Mouse (Mus musculus): ENCODE measurements around the gene Ankrd55. TPM values are rescaled to one million over a fixed set of nuclear protein-coding genes. Genes with fewer than 3 reads are reported as not detected.
A peak's percentile ranks its signal among the peaks of the same experiment; 100 is the strongest.

The Ankrd55 gene
- total and polyA plus RNA-seq, 3 experiments, result 1.1 to 2.2 (median 1.1) TPM

DNA sequence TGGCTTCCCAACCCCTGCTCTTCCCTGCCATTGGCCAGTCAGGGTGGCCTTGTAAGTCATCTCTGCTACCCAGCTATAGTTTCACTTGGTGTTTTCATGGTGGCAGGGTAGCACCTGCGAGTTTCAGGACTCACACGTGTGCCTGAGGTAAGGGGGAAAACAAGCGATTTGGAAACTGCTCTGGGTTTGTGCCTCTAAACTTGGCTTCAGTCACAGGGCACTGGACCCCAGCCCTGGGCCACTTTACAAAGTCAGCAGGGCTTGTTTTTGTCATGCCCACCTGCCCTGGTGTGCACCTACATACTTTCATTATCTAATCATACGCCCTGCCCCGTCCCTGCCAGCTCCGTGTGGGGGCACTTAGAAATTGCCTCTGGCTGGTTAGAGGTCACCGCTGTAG lies 61.2 kb downstream of the Ankrd55 start (continued):
- TF ChIP-seq RCOR1 (conservative IDR thresholded peaks at IDR 0.05; ENCODE audit: low read depth, low read length), result no peak; the same call in 1 of the 2 replicates
- TF ChIP-seq USF2 (conservative IDR thresholded peaks at IDR 0.05; ENCODE audit: low read depth, low read length), result no peak
- TF ChIP-seq GABPA (IDR thresholded peaks at IDR 0.05; ENCODE audit: insufficient replicate concordance, low read depth, low read length), result no peak
- peak; percentile 4 for TF ChIP-seq RAD21 (IDR thresholded peaks at IDR 0.05; ENCODE audit: low read depth, low read length)
- no peak for TF ChIP-seq POLR2A (IDR thresholded peaks at IDR 0.05; ENCODE audit: low read depth, low read length)
- peak; percentile 77; the same call in 1 of the 2 replicates for TF ChIP-seq MYC (IDR thresholded peaks at IDR 0.05; ENCODE audit: low read depth, low read length)
- peak; percentile 36; the same call in 1 of the 2 replicates for TF ChIP-seq ZNF384 (IDR thresholded peaks at IDR 0.05; ENCODE audit: low read depth, low read length)
- peak; percentile 49; the same call in 1 of the 2 replicates for TF ChIP-seq JUN (IDR thresholded peaks at IDR 0.05; ENCODE audit: insufficient read depth, low read depth, low read length)

DNA sequence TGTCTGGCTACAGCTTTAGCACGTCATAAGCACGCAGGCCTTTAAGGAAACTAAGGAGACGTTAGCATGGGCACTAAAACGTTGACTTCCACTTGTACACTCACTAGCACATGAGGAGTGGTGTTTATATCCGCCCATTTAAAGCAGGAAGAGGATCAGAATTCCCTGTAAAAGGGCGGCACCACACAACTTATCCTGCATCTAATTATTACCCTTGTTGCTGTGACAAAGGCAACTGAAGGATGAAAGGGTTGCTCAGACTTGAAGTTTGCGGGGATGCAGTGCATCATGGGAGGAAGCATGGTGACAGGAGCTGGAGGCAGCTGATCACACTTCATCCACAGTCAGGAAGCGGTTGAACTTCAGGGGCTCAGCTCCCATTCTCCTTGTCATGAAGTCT lies 63.7 kb downstream of the Ankrd55 start:
- in situ Hi-C loops (cut with MboI; ENCODE audit: low pct_ligation_motif_present, low pct_unique_long_range_greater_than_20kb, low sequenced_read_pairs), result no loop called here
- no peak for TF ChIP-seq EP300 (IDR thresholded peaks at IDR 0.05; ENCODE audit: low read length)
- no peak for TF ChIP-seq SMC3 (IDR thresholded peaks at IDR 0.05; ENCODE audit: low read depth, low read length)
- no peak for TF ChIP-seq MAZ (IDR thresholded peaks at IDR 0.05; ENCODE audit: low read depth, low read length)
- TF ChIP-seq JUN (IDR thresholded peaks at IDR 0.05; ENCODE audit: insufficient read depth, low read depth, low read length), result no peak
- no peak for TF ChIP-seq BHLHE40 (IDR thresholded peaks at IDR 0.05; ENCODE audit: low read depth, low read length)
- no peak for TF ChIP-seq CHD2 (IDR thresholded peaks at IDR 0.05; ENCODE audit: low read length)
- TF ChIP-seq JUND (conservative IDR thresholded peaks at IDR 0.05; ENCODE audit: low read depth, low read length), result no peak
- no peak for TF ChIP-seq ZNF384 (IDR thresholded peaks at IDR 0.05; ENCODE audit: low read depth, low read length)
- TF ChIP-seq MAX (IDR thresholded peaks at IDR 0.05; ENCODE audit: low read length), result no peak
- TF ChIP-seq NRF1 (IDR thresholded peaks at IDR 0.05; ENCODE audit: low read depth, low read length), result no peak
- H3K9me3 ChIP-seq (replicated peaks; ENCODE audit: low read length), result peaks cover 26% of the 10 kb centered on the region
- no peaks in the 10 kb centered on the region for H3K27me3 ChIP-seq (replicated peaks)
- H3K4me3 ChIP-seq (replicated peaks in 1 of 3; ENCODE audit: low read depth in 2 of 3, low read length in 2 of 3, poor library complexity in 1 of 3), result no peak overlapping the region
- no peaks in the 10 kb centered on the region for H3K79me2 ChIP-seq (replicated peaks; ENCODE audit: control insufficient read depth, extremely low read depth, insufficient read depth, poor library complexity, severe bottlenecking)
- dilution Hi-C loops (cut with MboI; ENCODE audit: extremely low pct_ligation_motif_present, extremely low pct_unique_long_range_greater_than_20kb, low sequenced_read_pairs), result no loop called here
- no peak overlapping the region for H3K4me2 ChIP-seq (ENCODE audit: insufficient read depth, low read depth, poor library complexity, severe bottlenecking)
- H3K4me1 ChIP-seq (ENCODE audit: control insufficient read depth in 1 of 2, insufficient read depth in 2 of 2), result peaks cover 25 to 83% of the 10 kb centered on the region in 2 experiments
- no peak overlapping the region for H3K27ac ChIP-seq (ENCODE audit: insufficient read depth, low read depth)
- H3K9ac ChIP-seq (ENCODE audit: insufficient read depth, low read depth), result no peak overlapping the region
- peaks cover 0 to 5% of the 10 kb centered on the region in 2 experiments for H3K36me3 ChIP-seq (replicated peaks in 1 of 2; ENCODE audit: control insufficient read depth in 1 of 2, insufficient read depth in 1 of 2, low read length in 1 of 2)
- no peak for DNase-seq (ENCODE audit: extremely low read depth)

DNA sequence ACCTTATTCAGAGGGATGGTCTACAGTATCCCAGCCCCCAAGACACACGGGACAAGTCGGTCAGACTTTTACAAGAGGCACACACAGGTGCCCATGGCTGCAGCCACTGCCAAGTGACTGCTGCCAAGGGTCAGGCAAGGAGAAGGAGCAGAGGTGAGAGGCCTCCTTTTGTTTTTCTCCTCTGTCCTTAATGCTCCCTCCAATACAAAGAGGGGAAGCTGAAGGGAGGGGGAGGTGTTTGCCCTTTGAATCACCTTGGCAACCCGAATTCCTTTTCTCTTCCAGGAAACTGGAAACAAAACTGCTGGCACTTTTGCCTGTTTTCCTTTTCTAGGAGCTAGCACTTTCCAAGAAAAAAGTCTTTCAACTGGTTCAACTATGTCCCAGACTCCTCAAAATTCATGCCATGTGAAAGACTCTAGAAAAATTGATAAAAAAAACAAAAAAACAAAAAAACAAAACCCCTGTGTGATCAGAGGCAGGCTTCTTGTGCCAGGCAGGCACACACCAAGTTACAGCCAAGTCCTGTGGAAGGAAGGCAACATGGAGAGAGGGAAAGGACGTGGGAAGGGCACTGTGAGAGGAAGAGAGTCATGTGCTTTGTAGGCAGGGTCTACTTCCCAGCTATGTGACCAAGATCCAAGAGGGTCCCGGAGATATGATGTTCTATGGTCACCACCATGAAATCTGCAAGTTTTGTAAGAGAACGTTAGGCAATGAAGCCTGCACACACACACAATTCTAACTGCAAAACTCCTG lies 66.0 kb downstream of the Ankrd55 start:
- peak overlapping the region; percentile 16; the same call in 1 of the 2 replicates for H3K27ac ChIP-seq (ENCODE audit: insufficient read depth, low read depth)
- peaks cover 0 to 5% of the 10 kb centered on the region in 2 experiments for H3K36me3 ChIP-seq (replicated peaks in 1 of 2; ENCODE audit: control insufficient read depth in 1 of 2, insufficient read depth in 1 of 2, low read length in 1 of 2)
- peaks cover 8 to 64% of the 10 kb centered on the region in 2 experiments for H3K4me1 ChIP-seq (ENCODE audit: control insufficient read depth in 1 of 2, insufficient read depth in 2 of 2)
- no peak for DNase-seq (ENCODE audit: extremely low read depth)
- in situ Hi-C loops (cut with MboI; ENCODE audit: low pct_ligation_motif_present, low pct_unique_long_range_greater_than_20kb, low sequenced_read_pairs), result no loop called here
- peak overlapping the region; percentile 85; the same call in 1 of the 2 replicates for H3K4me2 ChIP-seq (ENCODE audit: insufficient read depth, low read depth, poor library complexity, severe bottlenecking)
- no peaks in the 10 kb centered on the region for H3K27me3 ChIP-seq (replicated peaks)
- peaks cover 26% of the 10 kb centered on the region for H3K9me3 ChIP-seq (replicated peaks; ENCODE audit: low read length)
- dilution Hi-C loops (cut with MboI; ENCODE audit: extremely low pct_ligation_motif_present, extremely low pct_unique_long_range_greater_than_20kb, low sequenced_read_pairs), result no loop called here
- H3K4me3 ChIP-seq (replicated peaks in 1 of 3; ENCODE audit: low read depth in 2 of 3, low read length in 2 of 3, poor library complexity in 1 of 3), result no peak overlapping the region
- no peak overlapping the region for H3K9ac ChIP-seq (ENCODE audit: insufficient read depth, low read depth)
- TF ChIP-seq POLR2A (IDR thresholded peaks at IDR 0.05; ENCODE audit: low read depth, low read length) (no peak), JUND (conservative IDR thresholded peaks at IDR 0.05; ENCODE audit: low read depth, low read length) (no peak)
- no peaks in the 10 kb centered on the region for H3K79me2 ChIP-seq (replicated peaks; ENCODE audit: control insufficient read depth, extremely low read depth, insufficient read depth, poor library complexity, severe bottlenecking)
